Comparison of ENCODE assay signal across 25 mouse cellular contexts in the genomic region with DNA sequence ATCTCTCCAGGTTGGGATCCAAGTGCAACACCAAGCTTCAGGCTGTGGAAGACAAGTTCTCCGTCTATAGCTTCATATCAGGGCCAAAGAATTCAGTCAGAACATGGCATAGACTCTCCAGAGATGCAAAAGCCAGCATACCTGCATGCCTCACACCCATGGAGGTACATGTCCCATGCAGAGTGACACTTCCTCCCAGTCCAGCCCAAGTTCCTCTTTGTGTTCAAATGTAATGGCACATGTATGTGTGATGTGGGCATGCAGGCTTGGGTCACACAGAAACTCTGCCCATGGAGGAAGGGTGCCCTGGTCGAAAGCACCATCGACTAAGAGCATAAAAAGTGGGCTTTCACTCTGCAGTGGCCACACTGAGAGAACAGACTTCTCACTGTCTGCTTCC. TPM values are rescaled to one million over a fixed set of nuclear protein-coding genes. Genes with fewer than 3 reads are reported as not detected.
DNase-seq lines count a peak whose midpoint lies in the region; ATAC-seq and TF ChIP-seq lines count a peak whose summit lies in the region.
"Had no signal": no experiment of that assay in that cellular context is flagged by ENCODE, and none has a peak within 500 bp of the region (broad histone marks: within the 10 kb centered on the region; RNA-seq: fewer than 3 reads in every experiment).

No protein-coding gene starts in this region.

- ATAC-seq in granulocyte monocyte progenitor cell, adult 5-6 weeks (replicated peaks; ENCODE audit: poor library complexity, severe bottlenecking): peak; percentile 64
- no peak for ATAC-seq in erythroid progenitor cell, adult 5-6 weeks (replicated peaks; ENCODE audit: low FRiP score, poor library complexity, severe bottlenecking)
- ATAC-seq: forebrain, embryonic 14.5 days; hindbrain, embryonic 16.5 days; inflammation-experienced regulatory T-cells, adult 6 months had no signal

- H3K27me3 ChIP-seq in splenic B cell, adult 2 months (ENCODE audit: control insufficient read depth, insufficient read depth, low read length, poor library complexity, severe bottlenecking): no peaks in the 10 kb centered on the region
- H3K27me3 ChIP-seq in thymus, adult 2 months (ENCODE audit: control insufficient read depth, insufficient read depth, low read length): no peaks in the 10 kb centered on the region
- H3K27me3 ChIP-seq: heart, embryonic 15.5 days had no signal

- H3K36me3 ChIP-seq in splenic B cell, adult 2 months (ENCODE audit: control insufficient read depth, insufficient read depth, low read length, poor library complexity, severe bottlenecking): no peaks in the 10 kb centered on the region
- H3K36me3 ChIP-seq in thymus, adult 2 months (ENCODE audit: control insufficient read depth, insufficient read depth, low read length): no peaks in the 10 kb centered on the region
- H3K36me3 ChIP-seq: heart, embryonic 15.5 days had no signal

- WGBS in thymus, adult 2 months: 68% methylated on average over 3 of the region's 3 CpGs

- no peak for TF ChIP-seq POLR2A in thymus, adult 2 months (IDR thresholded peaks at IDR 0.05; ENCODE audit: control insufficient read depth, extremely low read depth, insufficient read depth, low read length, poor library complexity)

- intact Hi-C loops in heart, postnatal 25 days (cut with DNase I): loop anchor here (10.0 kb wide), 2 partner anchors 711 to 741 kb away; a partner anchor contains a TSS

- H3K4me1 ChIP-seq in thymus, adult 2 months (replicated peaks; ENCODE audit: control insufficient read depth, insufficient read depth, low read length): no peaks in the 10 kb centered on the region
- H3K4me1 ChIP-seq: embryonic facial prominence, embryonic 10.5 days; forebrain, embryonic 10.5 days; hindbrain, embryonic 10.5 days had no signal

- DNase-seq in heart, adult 11 months: peak; percentile 74
- no peak for DNase-seq in heart, postnatal 25 days (ENCODE audit: low spot score)
- peak; percentile 6 for DNase-seq in A20 (ENCODE audit: low read depth, low spot score)
- DNase-seq in splenic B cell, adult 2 months (ENCODE audit: low read depth, low spot score): peak; percentile 12
- DNase-seq in thymus, adult 2 months: no peak
- DNase-seq: adrenal gland, postnatal 25 days; cerebellum, adult 18-20 months; cerebellum, adult 9-11 months; cerebellum, postnatal 36 days; gastrocnemius, adult 2 months; gastrocnemius, postnatal 25 days; heart, adult 2 months; heart, postnatal 14 days had no signal

- TF ChIP-seq CTCF in thymus, adult 2 months (IDR thresholded peaks at IDR 0.05; ENCODE audit: borderline replicate concordance, control insufficient read depth, extremely low read depth, insufficient read depth, low read length, poor library complexity): no peak

- H3K27ac ChIP-seq in thymus, adult 2 months (ENCODE audit: control insufficient read depth, insufficient read depth, low read length): no peak overlapping the region
- H3K27ac ChIP-seq: embryonic facial prominence, embryonic 10.5 days; forebrain, embryonic 10.5 days; gastrocnemius, adult 2 months; heart, adult 2 months; heart, embryonic 15.5 days; hindbrain, embryonic 10.5 days had no signal

- H3K4me3 ChIP-seq in thymus, adult 2 months (ENCODE audit: control insufficient read depth, insufficient read depth, low read length): no peak overlapping the region
- H3K4me3 ChIP-seq: embryonic facial prominence, embryonic 10.5 days; forebrain, embryonic 10.5 days; gastrocnemius, adult 2 months; heart, adult 2 months; heart, embryonic 15.5 days; hindbrain, embryonic 10.5 days had no signal

RNA-seq across cellular contexts. Expression of a gene that starts 29.0 kb away (rescaled TPM):
- total RNA-seq in heart, postnatal 25 days (2021): 10 to 100 TPM; 21.1 to 22.9 TPM
- not detected in 2 replicates for total RNA-seq in granulocyte monocyte progenitor cell, adult 5-6 weeks (2014; fragmentation: Nextera tagmentation)
- not detected in 2 replicates for total RNA-seq in granulocyte monocyte progenitor cell, adult 5-6 weeks (2017)
- polyA plus RNA-seq in thymus, adult 2 months (2012; rRNA removed): 22.4 and 25.6 TPM in 2 replicates
- total RNA-seq in erythroid progenitor cell, adult 5-6 weeks (2015; ENCODE audit: low replicate concordance): not detected in 2 replicates
- not detected in 2 replicates for total RNA-seq in erythroid progenitor cell, adult 5-6 weeks (2017; ENCODE audit: low replicate concordance)

RNA-seq across cellular contexts. Expression of a gene that starts 37.7 kb away (rescaled TPM):
- not detected for total RNA-seq in heart, postnatal 25 days (2021)
- total RNA-seq in granulocyte monocyte progenitor cell, adult 5-6 weeks (2014; fragmentation: Nextera tagmentation): not detected in 2 replicates
- not detected in 2 replicates for total RNA-seq in granulocyte monocyte progenitor cell, adult 5-6 weeks (2017)
- not detected in 2 replicates for polyA plus RNA-seq in thymus, adult 2 months (2012; rRNA removed)
- total RNA-seq in erythroid progenitor cell, adult 5-6 weeks (2015; ENCODE audit: low replicate concordance): not detected in 2 replicates
- not detected in 2 replicates for total RNA-seq in erythroid progenitor cell, adult 5-6 weeks (2017; ENCODE audit: low replicate concordance)
- total RNA-seq: adrenal gland, postnatal 25 days; ES-E14; gastrocnemius, adult 2 months; gastrocnemius, postnatal 25 days; heart, adult 2 months; heart, postnatal 14 days had no signal
- polyA plus RNA-seq: embryonic facial prominence, embryonic 10.5 days; embryonic facial prominence, embryonic 14.5 days; forebrain, embryonic 10.5 days; forebrain, embryonic 14.5 days; heart, adult 2 months; heart, embryonic 11.5 days; heart, embryonic 15.5 days; hindbrain, embryonic 10.5 days; hindbrain, embryonic 16.5 days; inflammation-experienced regulatory T-cells, adult 6 months had no signal

RNA-seq across cellular contexts. Expression of a gene that starts 41.8 kb away (rescaled TPM):
- 100 to 1,000 TPM; 243 to 255 TPM for total RNA-seq in heart, postnatal 25 days (2021)
- 391 and 511 TPM in 2 replicates for total RNA-seq in granulocyte monocyte progenitor cell, adult 5-6 weeks (2014; fragmentation: Nextera tagmentation)
- total RNA-seq in granulocyte monocyte progenitor cell, adult 5-6 weeks (2017): 153 and 178 TPM in 2 replicates
- polyA plus RNA-seq in thymus, adult 2 months (2012; rRNA removed): 31.4 and 52.2 TPM in 2 replicates
- 106 and 281 TPM in 2 replicates for total RNA-seq in erythroid progenitor cell, adult 5-6 weeks (2015; ENCODE audit: low replicate concordance)
- 31.5 and 73.0 TPM in 2 replicates for total RNA-seq in erythroid progenitor cell, adult 5-6 weeks (2017; ENCODE audit: low replicate concordance)

RNA-seq across cellular contexts. Expression of a gene that starts 41.9 kb away (rescaled TPM):
- 10 to 100 TPM; 11.5 to 12.2 TPM for total RNA-seq in heart, postnatal 25 days (2021)
- total RNA-seq in granulocyte monocyte progenitor cell, adult 5-6 weeks (2014; fragmentation: Nextera tagmentation): 8.3 and 9.6 TPM in 2 replicates
- 11.6 and 18.0 TPM in 2 replicates for total RNA-seq in granulocyte monocyte progenitor cell, adult 5-6 weeks (2017)
- 11.7 and 11.9 TPM in 2 replicates for polyA plus RNA-seq in thymus, adult 2 months (2012; rRNA removed)
- 2.9 and 5.0 TPM in 2 replicates for total RNA-seq in erythroid progenitor cell, adult 5-6 weeks (2015; ENCODE audit: low replicate concordance)
- total RNA-seq in erythroid progenitor cell, adult 5-6 weeks (2017; ENCODE audit: low replicate concordance): 2.6 and 5.5 TPM in 2 replicates

RNA-seq across cellular contexts. Expression of a gene that starts 50.2 kb away (rescaled TPM):
- 1 to 10 TPM; 6.7 to 7.1 TPM for total RNA-seq in heart, postnatal 25 days (2021)
- 13.5 and 26.7 TPM in 2 replicates for total RNA-seq in granulocyte monocyte progenitor cell, adult 5-6 weeks (2014; fragmentation: Nextera tagmentation)
- total RNA-seq in granulocyte monocyte progenitor cell, adult 5-6 weeks (2017): 22.2 and 30.6 TPM in 2 replicates
- polyA plus RNA-seq in thymus, adult 2 months (2012; rRNA removed): 37.9 and 39.9 TPM in 2 replicates
- total RNA-seq in erythroid progenitor cell, adult 5-6 weeks (2015; ENCODE audit: low replicate concordance): 3.4 and 6.5 TPM in 2 replicates
- total RNA-seq in erythroid progenitor cell, adult 5-6 weeks (2017; ENCODE audit: low replicate concordance): 11.0 and 12.6 TPM in 2 replicates

Comparison
In these comparisons a context has a peak if more than half of its experiments do, and no peak if none do; other contexts are left out.
1. DNase-seq: peak in heart, adult 11 months (single experiment), A20 (single experiment) and splenic B cell, adult 2 months (single experiment); none in heart, postnatal 25 days (single experiment) and thymus, adult 2 months (single experiment).
2. RNA of a gene that starts 29.0 kb away (total RNA-seq): 21.1 to 22.9 TPM in heart, postnatal 25 days; not detected in granulocyte monocyte progenitor cell, adult 5-6 weeks and not detected in erythroid progenitor cell, adult 5-6 weeks; every median in the first group is over 10 times any median in the second.